Mouse (Mus musculus): Measurements from ENCODE around the gene Ulk3. TPM values are rescaled to one million over a fixed set of nuclear protein-coding genes. Genes with fewer than 3 reads are reported as not detected.

The Ulk3 gene
- total RNA-seq, 2 experiments from 2014 or later, result 23.4 to 29.2 TPM

GRCm38 (mm10) chr9:57643169-57643855, 54.1 kb downstream of the Ulk3 start:
- no peak for DNase-seq (ENCODE audit: low spot score in 2 of 2)

GRCm38 (mm10) chr9:57643856-57644180, 54.6 kb downstream of the Ulk3 start:
- no peak for DNase-seq (ENCODE audit: low spot score in 2 of 2)

DNA sequence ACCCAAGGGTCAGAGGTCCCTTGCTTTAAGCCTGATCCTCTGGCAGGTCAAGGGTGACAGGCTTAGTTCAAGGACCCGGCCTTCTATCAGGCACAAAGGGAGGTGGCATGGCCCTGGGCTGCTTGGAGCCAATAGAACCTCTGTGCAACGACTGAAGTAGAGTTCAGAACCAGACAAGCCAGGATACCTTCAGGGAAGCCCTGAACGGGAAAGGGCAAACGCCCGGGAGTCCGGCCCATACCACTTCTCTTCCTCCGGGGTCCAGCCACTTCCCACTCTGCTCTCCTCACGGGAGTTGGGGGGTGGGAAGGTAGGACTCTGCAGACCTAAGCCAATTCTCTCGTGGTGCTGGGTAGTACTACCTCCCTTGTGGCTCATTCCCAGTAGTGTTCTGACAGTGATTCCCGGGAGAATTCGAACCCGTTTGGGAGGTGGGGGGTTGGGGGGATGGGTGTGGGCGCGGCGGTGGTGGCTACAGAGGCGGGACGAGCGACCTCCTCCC, 55.2 kb downstream of the Ulk3 start:
- DNase-seq (ENCODE audit: low spot score in 2 of 2), result no peak

GRCm38 (mm10) chr9:57644944-57645893, 56.0 kb downstream of the Ulk3 start:
- DNase-seq (ENCODE audit: low spot score in 2 of 2), result peak; percentile 84 to 99

Other genes starting within 250 kb of the Ulk3 start
- 10 to 100 TPM; 22.4 to 25.1 TPM for gene Ppcdc, start 149.3 kb upstream of the Ulk3 start, total RNA-seq (2021)
- gene Scamp5, start 121.4 kb upstream of the Ulk3 start, total RNA-seq (2021), result 10 to 100 TPM; 27.7 to 29.8 TPM
- 1 to 10 TPM; 6.2 to 6.9 TPM for gene Rpp25, start 85.4 kb upstream of the Ulk3 start, total RNA-seq (2021)
- gene Cox5a, start 68.2 kb upstream of the Ulk3 start, total RNA-seq (2021), result 100 to 1,000 TPM; 381 to 426 TPM
- gene Fam219b, start 51.9 kb upstream of the Ulk3 start, total RNA-seq (2021), result 10 to 100 TPM; 23.5 to 27.3 TPM
- 10 to 100 TPM; 50.7 to 55.7 TPM for gene Mpi, start 36.7 kb upstream of the Ulk3 start, total RNA-seq (2021)
- gene Scamp2, start 28.5 kb upstream of the Ulk3 start, total RNA-seq (2021), result 10 to 100 TPM; 63.4 to 72.2 TPM
- gene Cplx3, start 16.8 kb downstream of the Ulk3 start, total RNA-seq (2021), result not detected
- not detected for gene Lman1l, start 31.3 kb downstream of the Ulk3 start, total RNA-seq (2021)
- 10 to 100 TPM; 91.3 to 92.4 TPM for gene Csk, start 64.2 kb downstream of the Ulk3 start, total RNA-seq (2021)
- gene Cyp1a2, start 94.3 kb downstream of the Ulk3 start, total RNA-seq (2021), result 1 to 10 TPM in 1 of 2 experiments, not detected in 1; 8.7 TPM
- under 1 TPM in 1 of 2 experiments, not detected in 1; 0.31 TPM for gene Cyp1a1, start 98.5 kb downstream of the Ulk3 start, total RNA-seq (2021)
- gene Edc3, start 119.1 kb downstream of the Ulk3 start, total RNA-seq (2021), result 10 to 100 TPM; 19.0 to 20.4 TPM
- gene Clk3, start 176.4 kb downstream of the Ulk3 start, total RNA-seq (2021), result 10 to 100 TPM; 72.6 to 82.5 TPM
- gene Arid3b, start 247.3 kb downstream of the Ulk3 start, total RNA-seq (2021), result 1 to 10 TPM; 4.1 to 6.3 TPM

All from adrenal gland, postnatal 4 days (tissue).